Mouse (Mus musculus): ENCODE results near the gene Slc25a41.
A peak's percentile ranks its signal among the peaks of the same experiment; 100 is the strongest.
"Not testable (repeated sequence)": the region's sequence is repeated elsewhere in the genome, so short reads cannot be mapped to it uniquely, and the experiment has no call there.

Gene Slc25a41

DNA sequence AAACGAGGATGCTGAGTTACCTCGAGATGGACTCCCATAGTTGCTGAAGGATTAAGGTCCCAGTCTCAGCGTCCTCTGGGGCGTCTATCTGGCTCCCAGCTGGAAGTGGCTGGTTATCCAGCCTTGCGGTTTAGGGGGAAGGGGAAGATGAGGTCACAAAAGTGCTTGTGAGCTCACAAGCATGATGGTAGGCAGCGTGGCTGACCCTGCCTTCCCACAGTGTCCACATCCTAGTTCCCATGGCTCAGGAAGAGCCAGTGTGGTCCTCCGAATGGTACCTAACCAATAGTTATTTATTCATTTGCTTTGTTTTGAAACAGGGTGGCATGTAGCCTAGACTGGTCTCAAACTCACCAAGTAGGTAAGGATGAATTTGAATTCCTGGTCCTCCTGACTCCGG is at the start of gene Slc25a41:
Gene Slc25a41 (minus strand): TSS at position 101 of the 400 bp plus-strand sequence.
- DNase-seq (ENCODE audit: low spot score), result no peak

DNA sequence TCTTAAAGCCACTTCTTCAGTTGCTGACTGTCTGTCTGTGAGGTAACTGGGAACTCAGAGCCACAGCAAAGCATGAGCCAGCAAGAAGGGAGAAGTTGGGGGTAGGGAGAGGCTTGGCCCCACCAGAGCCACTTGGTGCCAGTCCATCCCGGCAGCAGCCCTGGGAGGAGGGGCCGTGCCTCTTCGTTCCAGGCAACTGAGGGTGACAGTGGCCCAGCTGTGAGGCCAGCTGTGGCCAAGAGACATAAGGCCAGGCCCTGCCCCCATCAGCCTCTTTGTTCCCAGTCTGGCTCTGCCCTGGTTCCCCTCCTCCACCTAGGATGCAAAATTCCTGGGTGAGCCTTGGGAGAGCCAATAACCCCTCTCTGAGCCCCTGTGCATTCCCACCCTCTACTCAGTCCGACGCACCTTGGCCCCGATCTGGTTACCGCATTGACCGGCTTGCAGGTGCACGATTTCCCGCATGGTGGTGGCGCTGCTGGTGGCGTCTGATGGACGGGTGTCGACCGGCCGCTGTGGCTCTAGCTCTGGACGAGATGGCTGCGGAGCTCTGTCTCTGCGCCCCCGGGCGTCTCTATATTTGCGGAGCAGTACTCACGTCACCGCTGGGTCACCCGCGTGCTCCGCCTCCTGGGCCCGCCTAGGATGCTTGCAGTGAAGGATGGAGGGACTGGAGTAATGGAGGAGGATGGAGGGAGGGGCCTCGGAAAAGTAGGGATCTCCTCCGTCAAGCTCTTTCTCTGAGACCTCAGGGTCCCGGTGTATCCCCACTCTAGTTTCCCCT is 45.8 kb upstream of the Slc25a41 start, which contains the start of gene Tubb4a:
Gene Tubb4a (minus strand): TSS at position 734 of the 784 bp plus-strand sequence.
- DNase-seq (ENCODE audit: low spot score), result no peak

DNA sequence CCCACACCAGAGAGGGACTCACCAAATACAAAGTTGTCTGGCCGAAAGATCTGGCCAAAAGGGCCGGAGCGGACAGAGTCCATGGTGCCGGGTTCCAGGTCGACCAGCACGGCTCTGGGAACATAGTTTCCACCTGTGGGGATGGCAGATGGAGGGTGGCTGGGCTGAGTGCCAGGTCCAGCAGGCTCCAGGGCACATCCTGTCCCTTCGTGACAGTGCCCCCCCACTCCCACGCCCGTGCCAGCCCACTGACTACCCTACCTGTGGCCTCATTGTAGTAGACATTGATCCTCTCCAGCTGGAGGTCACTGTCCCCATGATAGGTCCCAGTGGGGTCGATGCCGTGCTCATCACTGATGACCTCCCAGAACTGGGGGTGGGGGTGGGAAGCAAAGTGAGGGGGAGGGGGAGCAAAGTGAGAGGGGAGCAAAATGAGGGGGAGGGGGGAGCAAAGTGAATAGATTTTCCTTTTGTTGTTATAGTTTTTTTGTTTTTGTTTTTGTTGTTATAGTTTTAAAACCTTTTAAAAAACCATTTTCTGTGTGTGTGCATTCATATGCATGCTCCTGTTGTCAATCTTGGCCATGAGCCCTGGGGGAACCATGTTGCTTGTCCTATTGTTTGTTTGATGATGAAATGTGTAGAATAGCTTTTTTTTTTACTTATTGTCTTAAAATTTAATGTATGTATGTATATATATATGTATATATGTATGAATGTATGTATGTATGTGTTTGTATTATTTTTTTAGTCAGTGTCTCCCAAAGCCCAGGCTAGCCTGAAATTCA is 44.7 kb upstream of the Slc25a41 start:
- no peak for DNase-seq (ENCODE audit: low spot score)

DNA sequence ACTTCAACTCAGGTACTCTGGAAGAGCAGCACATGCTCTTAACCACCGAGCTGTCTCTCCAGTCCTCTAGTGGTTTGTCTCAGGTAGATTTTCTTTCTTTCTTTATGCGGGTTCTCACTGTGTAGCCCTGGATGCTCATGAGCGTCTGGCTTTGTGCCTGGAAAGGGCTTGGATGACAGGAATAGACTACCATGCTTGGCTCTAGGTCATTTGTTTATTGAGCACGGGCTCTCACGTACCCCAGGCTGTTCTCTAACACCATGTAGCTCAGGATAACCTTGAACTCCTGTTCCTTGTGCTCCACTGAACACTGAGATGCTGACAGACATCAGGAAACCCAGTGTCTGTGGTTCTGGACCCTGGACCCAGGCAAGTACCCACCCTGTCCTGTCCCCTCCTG is 41.0 kb upstream of the Slc25a41 start:
- DNase-seq (ENCODE audit: low spot score), result no peak

DNA sequence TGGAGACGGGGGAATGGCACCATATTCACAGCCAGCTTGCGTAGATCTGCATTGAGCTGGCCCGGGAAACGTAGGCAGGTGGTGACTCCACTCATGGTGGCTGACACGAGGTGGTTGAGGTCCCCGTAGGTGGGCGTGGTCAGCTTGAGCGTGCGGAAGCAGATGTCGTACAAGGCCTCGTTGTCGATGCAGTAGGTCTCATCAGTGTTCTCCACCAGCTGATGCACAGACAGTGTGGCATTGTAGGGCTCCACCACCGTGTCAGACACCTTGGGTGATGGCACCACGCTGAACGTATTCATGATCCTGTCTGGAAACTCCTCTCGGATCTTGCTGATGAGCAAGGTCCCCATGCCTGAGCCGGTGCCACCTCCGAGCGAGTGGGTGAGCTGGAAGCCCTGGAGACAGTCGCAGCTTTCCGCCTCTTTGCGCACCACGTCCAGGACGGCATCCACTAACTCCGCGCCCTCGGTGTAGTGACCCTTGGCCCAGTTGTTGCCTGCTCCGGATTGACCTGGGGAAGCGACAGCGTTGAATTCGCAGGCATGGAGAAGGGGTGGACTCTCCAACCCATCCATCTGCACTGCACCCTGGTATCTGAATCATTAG is 39.9 kb upstream of the Slc25a41 start:
- no peak for DNase-seq (ENCODE audit: low spot score)

DNA sequence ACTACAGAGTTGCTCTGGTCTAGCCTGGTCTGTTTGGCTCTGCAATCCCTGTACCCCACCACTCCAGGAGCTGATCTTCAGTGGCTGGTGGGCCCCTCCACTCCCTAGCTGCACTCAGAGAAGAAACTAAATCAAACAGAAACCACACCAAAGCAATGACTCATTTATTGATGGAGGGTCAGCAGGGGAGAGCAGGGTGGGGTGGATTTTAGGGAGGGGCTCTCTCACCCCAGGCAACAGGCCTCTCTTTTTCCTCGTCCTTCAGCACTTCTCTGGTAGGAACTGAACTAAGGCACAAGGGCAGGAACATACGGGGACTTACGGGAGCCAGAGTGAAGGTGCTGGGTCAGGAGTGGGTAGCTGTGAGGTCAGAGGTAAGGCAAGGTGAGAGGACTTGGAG is 38.5 kb upstream of the Slc25a41 start:
- no peak for DNase-seq (ENCODE audit: low spot score)

DNA sequence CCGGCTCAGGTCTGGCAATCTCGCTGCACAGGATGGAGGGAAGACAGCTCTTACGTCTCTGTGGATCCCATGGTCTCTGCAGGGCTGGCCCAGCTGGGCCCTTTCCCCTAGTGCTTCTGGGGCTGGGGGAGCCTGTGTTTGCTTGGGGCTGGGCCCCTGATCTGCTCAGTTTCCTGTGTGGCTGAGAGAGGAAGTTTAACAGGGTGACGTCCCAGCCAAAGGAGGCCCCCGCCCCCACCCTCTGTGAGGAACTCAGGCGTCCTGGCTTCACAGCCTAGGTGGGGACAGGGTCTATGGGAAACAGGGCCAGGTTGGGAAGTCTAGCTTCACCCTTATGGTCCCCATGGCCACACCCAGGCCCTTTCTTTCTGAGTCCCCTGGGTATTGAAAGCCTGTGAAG is 36.9 kb upstream of the Slc25a41 start, which contains the start of gene Dennd1c:
Gene Dennd1c (minus strand): TSS at position 179 of the 400 bp plus-strand sequence.
- no peak for DNase-seq (ENCODE audit: low spot score)

DNA sequence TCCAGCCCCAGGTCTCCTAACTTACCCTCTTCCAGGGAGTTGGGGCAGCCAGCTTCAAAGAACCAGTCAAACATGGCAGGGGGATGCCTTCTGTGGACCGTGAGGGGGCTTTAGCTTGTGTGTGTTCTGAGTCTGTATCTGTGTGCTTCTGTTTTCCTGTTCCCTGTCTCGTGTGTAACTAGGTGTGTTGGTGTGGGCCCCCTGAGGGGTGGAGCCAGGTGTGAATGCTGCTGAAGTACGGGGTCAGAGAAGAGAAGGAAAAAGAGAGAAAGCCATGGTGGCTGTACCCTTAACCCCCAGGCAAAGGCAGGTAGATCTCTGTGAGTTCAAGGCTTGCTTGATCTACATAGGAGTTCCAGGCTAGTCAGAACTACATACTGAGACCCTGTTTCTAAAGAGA is 35.5 kb upstream of the Slc25a41 start:
- DNase-seq (ENCODE audit: low spot score), result no peak

DNA sequence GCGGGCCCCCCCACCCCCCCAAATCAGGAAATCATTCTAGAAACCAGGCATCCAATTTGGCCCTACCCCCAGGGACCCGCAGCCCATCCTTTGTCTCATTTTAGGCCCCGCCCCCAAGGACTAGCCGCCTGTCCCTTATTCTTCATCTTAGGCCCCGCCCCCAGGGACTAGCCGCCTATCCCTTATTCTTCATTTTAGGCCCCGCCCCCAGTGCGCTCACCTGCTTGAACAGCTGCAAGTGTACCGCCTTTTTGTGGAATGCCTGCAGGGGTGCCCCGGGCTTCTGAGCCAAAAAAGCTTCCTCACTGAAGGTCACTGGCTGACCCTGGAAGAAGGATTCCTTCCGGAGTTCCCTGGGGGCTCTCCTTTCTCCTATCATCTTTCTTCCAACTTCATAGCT is 29.2 kb upstream of the Slc25a41 start:
- no peak for DNase-seq (ENCODE audit: low spot score)

DNA sequence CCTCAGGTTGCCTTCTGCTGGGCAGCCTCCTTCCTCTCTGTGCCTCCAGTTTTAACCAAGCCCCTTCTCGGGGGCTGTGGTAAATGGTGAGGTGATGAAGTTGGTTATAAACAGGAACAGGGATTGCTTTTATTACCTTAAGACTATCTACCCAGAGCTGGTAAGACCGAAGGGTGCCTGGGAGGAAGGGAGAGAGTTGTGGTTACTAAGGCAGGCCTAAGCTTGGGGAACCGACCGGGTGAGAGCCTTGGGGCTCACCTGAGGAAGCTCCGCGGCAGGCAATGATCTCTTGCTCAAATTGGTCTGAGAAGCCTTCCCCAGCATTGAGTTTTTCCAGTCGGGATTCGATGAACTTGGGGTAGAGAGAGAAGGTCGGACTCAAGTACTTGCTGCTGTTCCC is 28.8 kb upstream of the Slc25a41 start:
- DNase-seq (ENCODE audit: low spot score), result no peak

DNA sequence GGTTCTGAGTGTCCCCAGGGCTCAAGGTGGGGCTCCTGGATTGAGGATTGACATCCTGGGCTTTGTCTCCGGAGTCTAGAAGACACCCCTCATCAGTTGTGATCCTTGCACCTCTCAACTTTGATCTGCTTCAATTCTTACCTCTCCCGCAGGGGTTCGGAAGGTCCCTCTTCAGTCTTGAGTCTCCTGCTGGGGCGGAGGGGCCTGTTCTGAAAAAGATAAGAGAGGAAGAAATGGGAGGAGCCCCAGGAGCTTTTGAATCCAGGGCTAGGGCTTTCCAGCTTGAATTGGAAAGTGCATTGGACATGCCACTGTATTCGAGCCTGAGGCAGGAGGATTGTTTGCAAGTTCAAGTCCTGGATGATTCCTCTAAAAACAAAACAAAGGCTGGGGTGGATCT is 25.5 kb upstream of the Slc25a41 start:
- no peak for DNase-seq (ENCODE audit: low spot score)

DNA sequence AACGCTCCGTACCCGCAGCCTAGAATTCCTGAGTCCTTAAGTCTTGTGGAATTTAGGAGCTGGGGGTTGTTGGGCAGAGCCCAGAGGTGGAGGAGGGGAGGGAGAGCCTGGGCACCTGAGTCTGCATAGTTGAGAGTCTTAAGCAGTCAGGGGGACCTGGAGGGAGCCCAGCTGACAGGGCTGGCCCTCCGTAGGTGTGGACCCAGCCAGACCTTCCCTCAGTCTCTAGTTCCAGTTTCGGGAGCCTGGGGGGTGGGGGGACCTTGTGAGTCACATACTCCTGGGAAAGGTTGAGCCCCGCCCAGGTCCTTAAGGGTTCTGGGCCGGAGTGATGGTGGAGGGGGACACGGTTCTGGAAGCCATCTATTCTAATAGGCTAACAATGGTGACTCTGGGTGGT is 21.6 kb upstream of the Slc25a41 start:
- no peak for DNase-seq (ENCODE audit: low spot score)

DNA sequence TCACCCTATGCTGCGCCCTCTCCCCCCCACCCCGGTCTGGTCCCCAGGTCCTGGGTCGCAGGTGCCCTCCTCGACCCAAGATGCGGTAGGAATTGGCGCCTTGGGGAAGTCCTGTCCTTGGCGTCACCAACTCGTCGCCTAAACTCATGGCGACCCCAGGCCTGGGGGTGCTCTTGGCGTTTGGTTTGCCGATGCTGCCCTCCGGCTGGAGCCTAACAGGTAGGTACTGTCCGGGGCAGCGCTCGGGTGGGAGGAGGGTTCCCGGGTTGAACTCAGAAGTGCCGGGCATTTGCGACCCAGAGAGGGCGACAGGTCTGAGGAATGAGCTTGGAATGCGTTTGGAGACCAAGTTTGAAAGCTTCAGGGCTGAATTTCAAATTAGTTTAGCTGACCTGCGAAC is 21.1 kb upstream of the Slc25a41 start:
- DNase-seq (ENCODE audit: low spot score), result no peak

DNA sequence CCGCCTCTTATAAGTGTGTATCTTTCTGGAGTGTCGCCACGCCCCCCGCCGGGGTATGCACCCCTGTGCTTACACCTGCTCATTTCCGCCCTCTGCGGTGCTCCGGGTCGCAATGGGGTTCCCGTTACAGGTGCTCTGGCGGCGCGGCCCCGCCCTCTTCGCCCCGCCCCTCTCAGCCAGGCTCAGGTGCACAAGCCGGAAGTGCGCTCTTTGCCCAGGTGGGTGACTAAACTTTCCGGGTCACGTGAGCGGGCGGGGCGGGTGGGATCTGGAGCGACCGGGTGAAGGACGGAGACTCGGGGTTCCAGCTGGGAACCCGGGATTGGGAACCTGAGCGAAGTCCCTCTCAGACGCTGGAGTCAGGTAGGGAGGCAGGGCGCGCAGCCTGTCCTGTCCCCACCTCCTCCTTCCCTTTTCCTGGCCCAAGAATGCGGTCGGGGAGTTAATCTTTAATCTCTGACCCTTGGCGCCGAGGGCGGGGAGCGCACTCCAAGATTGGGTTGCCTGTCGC is 20.6 kb upstream of the Slc25a41 start:
- DNase-seq (ENCODE audit: low spot score), result no peak

DNA sequence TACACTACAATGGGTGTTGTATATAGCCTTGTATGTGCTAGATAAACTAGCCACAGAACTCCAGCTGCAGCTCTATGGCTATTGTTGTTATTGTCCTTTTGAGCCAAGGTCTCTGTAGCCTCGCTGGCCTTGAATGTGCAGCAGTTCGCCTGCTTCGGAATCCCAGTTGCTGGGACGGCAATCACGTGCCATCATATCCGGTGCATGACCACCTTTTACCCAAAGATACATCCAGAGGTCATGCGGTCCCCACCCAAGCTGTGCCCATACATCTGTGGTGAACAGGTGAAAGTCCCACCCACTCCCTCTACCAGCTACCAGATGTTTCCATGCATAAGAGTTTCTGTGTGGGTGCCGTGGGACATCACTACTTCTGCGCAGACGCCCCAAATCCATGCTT is 19.6 kb upstream of the Slc25a41 start:
- peak; percentile 59 for DNase-seq (ENCODE audit: low spot score)

DNA sequence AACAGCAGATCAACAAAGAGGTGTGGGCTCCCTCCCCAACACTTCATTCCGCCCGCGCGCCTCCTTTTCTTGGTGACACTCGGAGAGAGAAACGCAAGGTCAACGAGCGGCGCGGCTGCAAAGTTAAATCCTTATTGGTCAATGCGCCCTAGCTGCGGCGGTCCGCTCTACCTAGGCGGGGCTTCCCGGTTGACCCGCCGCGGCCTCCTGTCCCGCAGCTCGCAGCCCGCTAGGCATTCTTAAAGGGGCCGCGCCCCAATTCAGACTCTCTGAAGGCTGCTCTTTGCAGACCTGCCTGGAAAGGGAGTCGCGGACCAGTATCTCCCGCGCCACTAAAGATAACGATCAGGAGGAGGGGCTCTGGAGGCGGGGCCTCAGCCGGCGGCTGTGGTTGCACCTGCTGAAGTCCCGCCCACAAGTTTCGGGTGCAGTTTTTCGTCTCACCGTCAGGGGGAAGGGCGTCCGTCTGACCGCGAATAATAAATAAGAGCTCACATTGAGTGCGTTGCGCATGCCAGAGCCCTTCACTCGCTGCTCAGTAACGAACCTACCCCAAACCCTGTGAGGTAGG is 18.9 kb upstream of the Slc25a41 start:
- peak; percentile 94 for DNase-seq (ENCODE audit: low spot score)

DNA sequence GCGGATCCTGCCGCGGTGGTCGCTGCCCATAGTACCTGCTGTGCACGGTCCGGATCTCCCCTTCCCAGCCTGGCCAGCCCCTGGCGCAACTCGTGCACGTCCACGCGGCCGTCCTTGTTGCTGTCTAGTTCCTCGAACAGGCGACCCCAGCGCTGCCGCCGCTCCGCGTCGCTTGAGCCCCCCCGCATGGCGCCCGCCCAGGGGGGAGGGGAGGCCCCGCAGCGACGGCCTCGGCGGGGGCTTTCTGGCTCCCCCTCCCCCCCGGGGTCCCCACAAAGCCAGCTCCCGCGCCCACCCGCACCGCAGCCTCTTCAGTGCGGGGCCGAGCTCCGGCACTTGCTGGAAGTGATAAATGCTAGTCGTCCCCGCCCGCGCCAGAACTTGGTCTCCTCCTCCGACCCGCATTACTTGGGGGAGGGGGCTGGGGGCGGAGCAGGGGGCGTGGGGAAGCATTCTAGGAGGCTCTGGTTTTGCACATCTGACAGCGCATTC is 18.1 kb upstream of the Slc25a41 start, which contains the start of gene Slc25a23:
Gene Slc25a23 (minus strand): TSS at position 378 of the 492 bp plus-strand sequence.
- peak; percentile 66 for DNase-seq (ENCODE audit: low spot score)

DNA sequence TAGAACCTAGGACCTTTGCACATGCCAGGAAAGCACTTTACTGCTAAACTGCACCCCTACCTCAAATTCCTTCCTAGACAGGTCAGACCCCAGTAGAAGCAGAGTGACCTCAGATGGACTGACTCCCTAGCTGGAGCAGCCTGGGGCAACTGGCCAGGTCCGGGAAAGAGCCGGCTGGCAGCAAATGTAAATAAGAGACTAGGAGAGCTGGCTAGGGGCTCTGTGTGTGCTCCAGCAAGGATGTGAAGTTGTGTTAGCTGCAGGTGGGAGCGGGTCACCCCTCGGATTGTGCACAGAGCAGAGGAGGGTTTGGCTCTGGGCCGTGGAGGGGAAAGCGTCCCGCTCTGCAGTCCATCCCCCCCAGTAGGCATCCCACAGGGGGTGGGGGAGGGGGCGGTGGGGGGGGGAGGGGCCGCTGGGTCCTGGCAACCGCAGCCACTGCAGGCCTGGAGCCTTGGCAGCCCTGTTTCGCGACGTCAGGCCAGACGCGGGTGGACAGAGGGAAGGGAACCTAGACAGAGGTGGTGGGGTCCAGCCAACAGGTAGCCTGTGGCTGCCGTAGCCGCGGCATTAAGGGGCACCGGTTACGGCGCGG is 17.5 kb upstream of the Slc25a41 start, which contains the start of gene Crb3:
Gene Crb3 (plus strand): TSS at position 215 of the 595 bp plus-strand sequence.
- DNase-seq (ENCODE audit: low spot score), result peak; percentile 34

DNA sequence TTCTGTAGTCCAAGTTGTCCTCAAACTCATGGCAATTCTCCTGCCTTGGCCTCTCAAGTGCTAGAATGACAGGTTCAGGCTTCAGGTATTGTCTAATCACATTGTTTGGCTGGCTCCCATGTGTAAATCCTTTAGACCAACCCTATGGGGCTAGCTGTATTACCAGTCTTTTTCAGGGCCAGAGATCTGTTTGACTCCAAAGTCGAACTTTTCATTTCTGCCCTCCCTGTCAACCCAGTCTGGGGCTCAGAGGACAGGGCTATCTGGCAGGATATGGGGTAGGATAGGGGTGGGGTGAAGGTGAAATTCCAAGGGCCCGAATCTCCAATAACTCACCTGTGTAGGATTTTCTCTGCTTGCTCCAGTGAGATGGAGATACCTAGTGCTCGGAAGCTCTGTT is 14.8 kb upstream of the Slc25a41 start:
- DNase-seq (ENCODE audit: low spot score), result no peak

DNA sequence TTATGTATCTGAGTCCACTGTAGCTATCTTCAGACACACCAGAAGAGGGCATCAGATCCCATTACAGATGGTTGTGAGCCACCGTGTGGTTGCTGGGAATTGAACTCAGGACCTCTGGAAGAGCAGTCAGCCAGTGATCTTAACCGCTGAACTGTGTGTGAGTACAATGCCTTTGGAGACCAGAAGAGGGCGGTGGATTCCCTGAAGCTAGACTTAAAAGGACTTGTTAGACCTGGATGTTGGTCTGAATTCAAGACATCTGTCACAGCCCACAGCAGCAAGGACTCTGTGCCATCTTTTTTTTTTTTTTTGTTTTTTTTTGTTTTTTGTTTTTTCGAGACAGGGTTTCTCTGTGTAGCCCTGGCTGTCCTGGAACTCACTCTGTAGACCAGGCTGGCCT is 10.2 kb upstream of the Slc25a41 start:
- DNase-seq (ENCODE audit: low spot score), result not testable (repeated sequence)

DNA sequence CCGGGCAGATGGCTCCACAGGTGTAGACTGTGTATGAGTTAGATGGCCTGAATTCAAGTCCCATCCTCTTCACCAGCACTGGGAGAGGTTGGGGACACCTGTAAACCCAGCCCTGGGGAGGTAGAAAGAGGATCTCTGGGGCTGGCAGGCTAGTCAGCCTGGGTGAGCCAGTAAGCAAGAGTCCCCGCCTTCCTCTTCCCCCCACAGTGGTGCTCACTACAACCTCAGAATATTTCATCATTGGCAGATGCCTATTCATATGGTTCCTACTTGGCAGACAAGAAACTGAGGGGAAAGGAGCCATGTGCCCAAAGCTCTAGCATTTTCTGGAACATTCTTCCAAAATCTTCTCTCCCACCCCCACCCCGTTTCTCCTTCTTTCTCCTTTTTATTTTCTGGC is 7.4 kb upstream of the Slc25a41 start:
- DNase-seq (ENCODE audit: low spot score), result no peak
